Mouse (Mus musculus): Measurements from ENCODE around the gene Spata5. TPM values are rescaled to one million over a fixed set of nuclear protein-coding genes. Genes with fewer than 3 reads are reported as not detected.

Gene Spata5
- polyA plus RNA-seq, 2 experiments: 9.6 to 40.2 TPM

DNA sequence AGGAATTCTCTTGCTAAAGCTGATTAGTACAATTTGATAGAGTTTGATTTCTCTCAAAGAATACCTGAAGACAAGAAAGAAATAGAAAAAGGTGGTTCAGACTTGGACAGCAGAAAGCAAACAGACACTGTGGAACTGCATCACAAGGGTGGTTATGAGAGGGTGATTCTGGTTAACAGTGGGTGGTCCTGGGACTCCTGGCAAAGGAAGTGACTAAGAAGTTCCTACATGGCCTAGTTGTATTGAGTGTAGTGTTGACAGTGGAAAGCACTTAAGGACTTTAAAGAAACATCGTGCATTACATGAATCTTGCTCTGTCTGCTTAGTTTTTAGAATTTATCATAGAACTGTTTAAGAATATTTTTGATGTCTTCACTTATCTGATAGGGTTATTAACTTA, 36.3 kb downstream of the Spata5 start:
- no peak for TF ChIP-seq POLR2A (IDR thresholded peaks at IDR 0.05; ENCODE audit: borderline replicate concordance, extremely low read depth, insufficient read depth, insufficient read length)
- Histone ChIP-seq H3K27ac (replicated peaks; ENCODE audit: low read depth, low read length) (no peak overlapping the region), H3K27me3 (ENCODE audit: control insufficient read depth, insufficient read depth, low read length) (no peaks in the 10 kb centered on the region), H3K4me2 (replicated peaks; ENCODE audit: low read depth, low read length, severe bottlenecking) (no peak overlapping the region), H3K4me3 (replicated peaks; ENCODE audit: low read length) (no peak overlapping the region), H3K9ac (ENCODE audit: low read depth, low read length, severe bottlenecking) (no peak overlapping the region), H3K4me1 (ENCODE audit: control insufficient read depth, insufficient read depth, low read length) (no peaks in the 10 kb centered on the region), H3K9me3 (ENCODE audit: control insufficient read depth, low read length) (no peaks in the 10 kb centered on the region), H3K36me3 (ENCODE audit: control insufficient read depth, insufficient read depth, low read length) (peaks cover 9% of the 10 kb centered on the region; the same call in 1 of the 2 replicates)
- DNase-seq (ENCODE audit: low spot score) (no peak), ATAC-seq (ENCODE audit: low FRiP score, low read depth) (no peak)
- WGBS: 92% methylated on average over 1 of the region's 1 CpGs

DNA sequence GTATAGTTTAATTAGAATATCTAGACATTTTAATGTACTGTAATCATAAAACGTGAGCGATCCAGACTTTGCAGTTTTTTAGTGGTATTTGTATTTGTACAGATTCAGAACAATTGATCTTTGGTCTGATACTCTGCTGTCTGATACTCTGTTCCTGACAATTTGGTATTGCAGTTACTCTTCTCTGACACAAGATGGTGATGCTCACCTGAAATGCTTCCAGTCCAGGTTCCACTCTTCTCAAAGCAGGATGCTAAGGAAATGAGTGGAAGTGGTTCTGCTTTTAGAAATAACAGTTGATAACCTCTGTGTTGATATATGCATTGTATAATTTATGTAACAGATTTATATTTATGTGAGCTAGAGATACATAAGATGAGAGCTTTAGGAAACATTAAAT, 48.5 kb downstream of the Spata5 start:
- DNase-seq (ENCODE audit: low spot score) (no peak), ATAC-seq (ENCODE audit: low FRiP score, low read depth) (no peak)
- no peak for TF ChIP-seq POLR2A (IDR thresholded peaks at IDR 0.05; ENCODE audit: borderline replicate concordance, extremely low read depth, insufficient read depth, insufficient read length)
- WGBS: 91% methylated on average over 2 of the region's 2 CpGs
- H3K4me2 ChIP-seq (replicated peaks; ENCODE audit: low read depth, low read length, severe bottlenecking): no peak overlapping the region
- no peak overlapping the region for H3K4me3 ChIP-seq (replicated peaks; ENCODE audit: low read length)
- H3K36me3 ChIP-seq (ENCODE audit: control insufficient read depth, insufficient read depth, low read length): peaks cover 7% of the 10 kb centered on the region
- no peaks in the 10 kb centered on the region for H3K4me1 ChIP-seq (ENCODE audit: control insufficient read depth, insufficient read depth, low read length)
- H3K27ac ChIP-seq (replicated peaks; ENCODE audit: low read depth, low read length): no peak overlapping the region
- no peaks in the 10 kb centered on the region for H3K9me3 ChIP-seq (ENCODE audit: control insufficient read depth, low read length)
- H3K9ac ChIP-seq (ENCODE audit: low read depth, low read length, severe bottlenecking): no peak overlapping the region
- no peaks in the 10 kb centered on the region for H3K27me3 ChIP-seq (ENCODE audit: control insufficient read depth, insufficient read depth, low read length)

DNA sequence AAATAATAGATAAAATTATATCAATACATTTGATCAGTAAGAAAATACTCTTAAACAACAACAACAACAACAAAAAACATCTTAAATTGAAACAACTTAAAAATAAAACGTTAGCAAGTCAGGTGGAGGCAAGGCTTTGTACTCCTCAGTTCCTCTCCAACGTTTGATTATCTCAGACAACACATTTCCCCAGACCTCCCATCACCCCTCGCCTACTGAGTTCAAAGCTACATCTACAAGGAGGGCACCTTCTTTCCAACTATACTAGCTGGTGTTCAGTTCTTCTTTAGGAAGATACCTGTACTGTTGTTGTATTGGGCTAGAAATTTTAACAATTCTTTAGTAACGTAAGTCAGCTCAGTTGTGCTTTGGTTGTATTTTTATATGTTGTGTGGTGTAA, 49.7 kb downstream of the Spata5 start:
- TF ChIP-seq POLR2A (IDR thresholded peaks at IDR 0.05; ENCODE audit: borderline replicate concordance, extremely low read depth, insufficient read depth, insufficient read length): no peak
- ATAC-seq (ENCODE audit: low FRiP score, low read depth): no peak
- Histone ChIP-seq H3K9me3 (ENCODE audit: control insufficient read depth, low read length) (no peaks in the 10 kb centered on the region), H3K4me1 (ENCODE audit: control insufficient read depth, insufficient read depth, low read length) (no peaks in the 10 kb centered on the region), H3K36me3 (ENCODE audit: control insufficient read depth, insufficient read depth, low read length) (peaks cover 6% of the 10 kb centered on the region), H3K9ac (ENCODE audit: low read depth, low read length, severe bottlenecking) (no peak overlapping the region), H3K27me3 (ENCODE audit: control insufficient read depth, insufficient read depth, low read length) (no peaks in the 10 kb centered on the region), H3K4me3 (replicated peaks; ENCODE audit: low read length) (no peak overlapping the region), H3K4me2 (replicated peaks; ENCODE audit: low read depth, low read length, severe bottlenecking) (no peak overlapping the region), H3K27ac (replicated peaks; ENCODE audit: low read depth, low read length) (no peak overlapping the region)
- WGBS: 86% methylated on average over 4 of the region's 4 CpGs
- no peak for DNase-seq (ENCODE audit: low spot score)

DNA sequence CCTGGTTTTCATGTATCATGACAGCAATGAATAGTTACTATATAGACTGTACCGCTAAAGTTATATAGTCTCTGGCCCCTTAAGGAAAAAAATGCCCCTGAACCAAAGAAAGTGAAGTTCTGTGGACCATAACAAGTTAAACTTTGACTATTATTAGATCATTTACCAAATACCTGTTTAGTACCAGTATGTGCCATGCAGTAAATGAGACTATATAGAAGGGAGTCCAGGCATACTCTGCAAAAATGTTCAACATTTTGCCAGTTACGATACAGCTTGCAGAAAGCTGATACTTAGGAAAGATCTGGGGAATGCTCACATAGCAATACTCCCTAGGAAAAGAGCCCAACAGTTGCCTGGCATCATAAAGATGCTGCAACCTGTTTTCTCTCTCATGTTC, 51.2 kb downstream of the Spata5 start:
- Histone ChIP-seq H3K4me3 (replicated peaks; ENCODE audit: low read length) (no peak overlapping the region), H3K4me1 (ENCODE audit: control insufficient read depth, insufficient read depth, low read length) (no peaks in the 10 kb centered on the region), H3K36me3 (ENCODE audit: control insufficient read depth, insufficient read depth, low read length) (no peaks in the 10 kb centered on the region; the same call in 1 of the 2 replicates), H3K9me3 (ENCODE audit: control insufficient read depth, low read length) (no peaks in the 10 kb centered on the region), H3K27ac (replicated peaks; ENCODE audit: low read depth, low read length) (no peak overlapping the region), H3K9ac (ENCODE audit: low read depth, low read length, severe bottlenecking) (no peak overlapping the region), H3K27me3 (ENCODE audit: control insufficient read depth, insufficient read depth, low read length) (no peaks in the 10 kb centered on the region), H3K4me2 (replicated peaks; ENCODE audit: low read depth, low read length, severe bottlenecking) (no peak overlapping the region)
- TF ChIP-seq POLR2A (IDR thresholded peaks at IDR 0.05; ENCODE audit: borderline replicate concordance, extremely low read depth, insufficient read depth, insufficient read length): no peak
- WGBS: 67% methylated on average over 2 of the region's 2 CpGs
- ATAC-seq (ENCODE audit: low FRiP score, low read depth) (no peak), DNase-seq (ENCODE audit: low spot score) (no peak)

DNA sequence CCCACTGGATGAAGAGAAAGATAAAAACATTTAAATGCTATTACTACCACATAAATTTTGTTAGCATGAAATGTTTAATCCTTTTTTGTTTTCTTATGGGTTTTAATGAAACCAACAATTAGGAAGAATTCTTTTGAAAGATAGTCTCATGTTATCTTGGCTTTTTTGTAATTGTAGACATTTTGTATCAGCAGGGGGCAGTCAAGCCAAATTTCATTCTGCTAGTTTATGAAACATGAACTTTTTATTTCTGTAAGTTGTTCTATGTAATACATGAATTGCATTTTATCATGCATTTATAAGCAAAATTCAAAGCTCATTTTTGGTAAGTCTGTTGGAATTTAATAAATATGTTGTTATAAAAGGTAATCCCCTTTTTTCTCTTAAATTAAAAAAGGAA, 52.8 kb downstream of the Spata5 start:
- no peak overlapping the region for H3K9ac ChIP-seq (ENCODE audit: low read depth, low read length, severe bottlenecking)
- no peak for TF ChIP-seq POLR2A (IDR thresholded peaks at IDR 0.05; ENCODE audit: borderline replicate concordance, extremely low read depth, insufficient read depth, insufficient read length)
- no peak overlapping the region for H3K4me3 ChIP-seq (replicated peaks; ENCODE audit: low read length)
- no peaks in the 10 kb centered on the region for H3K27me3 ChIP-seq (ENCODE audit: control insufficient read depth, insufficient read depth, low read length)
- H3K4me2 ChIP-seq (replicated peaks; ENCODE audit: low read depth, low read length, severe bottlenecking): no peak overlapping the region
- no peaks in the 10 kb centered on the region; the same call in 1 of the 2 replicates for H3K36me3 ChIP-seq (ENCODE audit: control insufficient read depth, insufficient read depth, low read length)
- no peaks in the 10 kb centered on the region for H3K4me1 ChIP-seq (ENCODE audit: control insufficient read depth, insufficient read depth, low read length)
- DNase-seq (ENCODE audit: low spot score) (peak; percentile 58), ATAC-seq (ENCODE audit: low FRiP score, low read depth) (no peak)
- no peaks in the 10 kb centered on the region for H3K9me3 ChIP-seq (ENCODE audit: control insufficient read depth, low read length)
- no peak overlapping the region for H3K27ac ChIP-seq (replicated peaks; ENCODE audit: low read depth, low read length)

DNA sequence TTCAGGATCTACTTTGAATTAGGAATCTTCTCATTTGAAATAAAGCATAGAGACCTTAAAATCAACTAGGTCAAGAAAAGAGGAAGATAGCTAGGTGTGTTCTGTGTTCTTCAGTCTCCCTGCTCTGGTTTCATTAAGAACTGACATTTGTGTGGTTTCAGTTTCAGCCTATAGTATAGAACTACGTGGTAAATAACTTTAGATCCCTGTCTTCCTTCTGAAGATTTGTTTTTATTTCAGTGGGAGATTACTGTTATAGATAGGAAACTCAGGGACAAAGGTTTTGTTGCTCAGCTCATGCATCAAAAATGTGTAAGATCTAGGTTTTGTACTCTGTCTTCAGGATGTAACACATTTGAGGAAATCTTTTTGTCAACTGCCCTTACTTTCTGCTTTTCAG, 56.8 kb downstream of the Spata5 start:
- no peaks in the 10 kb centered on the region for H3K4me1 ChIP-seq (ENCODE audit: control insufficient read depth, insufficient read depth, low read length)
- H3K36me3 ChIP-seq (ENCODE audit: control insufficient read depth, insufficient read depth, low read length): 0 out of 2 replicates have a peak, but pooled peaks cover 4% of the 10 kb centered on the region
- DNase-seq (ENCODE audit: low spot score) (no peak), ATAC-seq (ENCODE audit: low FRiP score, low read depth) (no peak)
- no peak overlapping the region for H3K27ac ChIP-seq (replicated peaks; ENCODE audit: low read depth, low read length)
- WGBS: 69% methylated on average over 1 of the region's 1 CpGs
- H3K9me3 ChIP-seq (ENCODE audit: control insufficient read depth, low read length): no peaks in the 10 kb centered on the region
- H3K9ac ChIP-seq (ENCODE audit: low read depth, low read length, severe bottlenecking): no peak overlapping the region
- TF ChIP-seq POLR2A (IDR thresholded peaks at IDR 0.05; ENCODE audit: borderline replicate concordance, extremely low read depth, insufficient read depth, insufficient read length): no peak
- H3K4me2 ChIP-seq (replicated peaks; ENCODE audit: low read depth, low read length, severe bottlenecking): no peak overlapping the region
- no peaks in the 10 kb centered on the region for H3K27me3 ChIP-seq (ENCODE audit: control insufficient read depth, insufficient read depth, low read length)
- no peak overlapping the region for H3K4me3 ChIP-seq (replicated peaks; ENCODE audit: low read length)
